Mouse (Mus musculus) lung, embryonic 14.5 days (tissue): ENCODE measurements at regions not wholly inside any gene's neighbourhood (a gene's known extent, or its start where the extent isn't known, plus 50 kb on each side); places are given as distances from the start of the nearest gene placed in this dataset.
A peak's percentile ranks its signal among the peaks of the same experiment; 100 is the strongest.

Source experiments
- ATAC-seq: fragments of 200-750 bp; cut with Nextera tagmentation; 2 replicates; pipeline ENCODE4 v1.8.0; 2017; ENCODE audit warnings: mild to moderate bottlenecking, moderate TSS enrichment, moderate library complexity; ENCODE audit not compliant: insufficient read depth
- DNase-seq: peaks from one replicate; pipeline ENCODE4 v3.0.0-alpha.2; 2015
- H3K27ac ChIP-seq: fragments of 300-500 bp; sonication (generic); 2 replicates; pipeline ENCODE4 v1.5.1; 2014; ENCODE audit warnings: low read depth, mild to moderate bottlenecking, moderate library complexity
- H3K27me3 ChIP-seq: fragments of 300-500 bp; sonication (generic); 2 replicates; pipeline ENCODE4 v1.6.1; 2014; ENCODE audit warnings: low read length, control low read depth; ENCODE audit not compliant: insufficient read depth
- H3K36me3 ChIP-seq: fragments of 300-500 bp; sonication (generic); 2 replicates; pipeline ENCODE4 v1.6.1; 2014; ENCODE audit warnings: control low read depth; ENCODE audit not compliant: insufficient read depth
- H3K4me1 ChIP-seq: fragments of 300-500 bp; sonication (generic); 2 replicates; pipeline ENCODE4 v1.6.1; 2014; ENCODE audit warnings: antibody characterized with exemption, control low read depth; ENCODE audit not compliant: insufficient read depth
- H3K4me2 ChIP-seq: fragments of 300-500 bp; sonication (generic); 2 replicates; pipeline ENCODE4 v1.6.1; 2014; ENCODE audit warnings: mild to moderate bottlenecking
- H3K4me3 ChIP-seq: fragments of 300-500 bp; sonication (generic); 2 replicates; pipeline ENCODE4 v1.5.1; 2014; ENCODE audit warnings: low read depth, low read length
- H3K9ac ChIP-seq: fragments of 300-500 bp; sonication (generic); 2 replicates; pipeline ENCODE4 v1.6.1; 2014
- H3K9me3 ChIP-seq: fragments of 300-500 bp; sonication (generic); 2 replicates; pipeline ENCODE4 v1.6.1; 2016; ENCODE audit warnings: low read depth, low read length, control low read depth
- CTCF ChIP-seq: IDR thresholded peaks from 2 replicates; pipeline ENCODE4 v1.5.1; 2016; ENCODE audit warnings: antibody characterized with exemption, low read depth
- WGBS: fragments of 180-500 bp; shearing (Covaris S2); extraction: QIAGEN DNeasy Blood & Tissue Kit; methylation state at CpG from one replicate; pipeline ENCODE4 v1.1.7; 2014; 5-methylcytosine and 5-hydroxymethylcytosine counted together

- no peaks in the 10 kb centered on the region for H3K27me3 ChIP-seq
- WGBS, result 9% methylated on average over 4 of the region's 4 CpGs
- DNase-seq (peak; percentile 94), ATAC-seq (peak; percentile 70)
- H3K36me3 ChIP-seq, result no peaks in the 10 kb centered on the region
- H3K9me3 ChIP-seq, result no peaks in the 10 kb centered on the region
- H3K4me1 ChIP-seq, result no peaks in the 10 kb centered on the region
- H3K4me3 ChIP-seq, result no peak overlapping the region
- no peak overlapping the region for H3K27ac ChIP-seq
- no peak overlapping the region for H3K9ac ChIP-seq
- TF ChIP-seq CTCF, result peak; percentile 83
- no peak overlapping the region for H3K4me2 ChIP-seq
Measured at GRCm38 (mm10) chr6:94986346-94986745, 130.7 kb upstream of the Kbtbd8 start.

- 76% methylated on average over 3 of the region's 3 CpGs for WGBS
- Histone ChIP-seq H3K27me3 (no peaks in the 10 kb centered on the region), H3K4me3 (no peak overlapping the region), H3K27ac (no peak overlapping the region), H3K4me2 (no peak overlapping the region), H3K36me3 (no peaks in the 10 kb centered on the region), H3K4me1 (no peaks in the 10 kb centered on the region), H3K9ac (no peak overlapping the region), H3K9me3 (no peaks in the 10 kb centered on the region)
- ATAC-seq (no peak), DNase-seq (no peak)
- TF ChIP-seq CTCF, result no peak
Measured at GRCm38 (mm10) chr6:94984411-94984895, 132.6 kb upstream of the Kbtbd8 start.

- no peak for ATAC-seq
- no peak for TF ChIP-seq CTCF
Measured at GRCm38 (mm10) chr6:94968683-94969082, 148.4 kb upstream of the Kbtbd8 start.

GRCm38 (mm10) chr6:94966962-94967361 is 150.1 kb upstream of the Kbtbd8 start:
- Histone ChIP-seq H3K27ac (no peak overlapping the region), H3K4me1 (no peaks in the 10 kb centered on the region), H3K4me2 (no peak overlapping the region), H3K36me3 (no peaks in the 10 kb centered on the region), H3K27me3 (no peaks in the 10 kb centered on the region), H3K4me3 (no peak overlapping the region), H3K9me3 (no peaks in the 10 kb centered on the region), H3K9ac (no peak overlapping the region)
- ATAC-seq (peak; percentile 54; the same call in 1 of the 2 replicates), DNase-seq (peak; percentile 92)
- TF ChIP-seq CTCF, result peak; percentile 81
- 1% methylated on average over 3 of the region's 3 CpGs for WGBS

More at GRCm38 (mm10) chr6:94968683-94969082, 148.4 kb upstream of the Kbtbd8 start:
- no peak overlapping the region for H3K27ac ChIP-seq
- H3K27me3 ChIP-seq, result no peaks in the 10 kb centered on the region
- 41% methylated on average over 5 of the region's 5 CpGs for WGBS
- no peak overlapping the region for H3K4me3 ChIP-seq
- H3K9me3 ChIP-seq, result no peaks in the 10 kb centered on the region
- DNase-seq, result no peak
- H3K36me3 ChIP-seq, result no peaks in the 10 kb centered on the region
- H3K9ac ChIP-seq, result no peak overlapping the region
- H3K4me1 ChIP-seq, result no peaks in the 10 kb centered on the region
- no peak overlapping the region for H3K4me2 ChIP-seq

- H3K4me2 ChIP-seq, result no peak overlapping the region
- H3K4me3 ChIP-seq, result no peak overlapping the region
- H3K36me3 ChIP-seq, result no peaks in the 10 kb centered on the region
- DNase-seq (no peak), ATAC-seq (no peak)
- no peaks in the 10 kb centered on the region for H3K9me3 ChIP-seq
- H3K4me1 ChIP-seq, result no peaks in the 10 kb centered on the region
- no peaks in the 10 kb centered on the region for H3K27me3 ChIP-seq
- H3K27ac ChIP-seq, result no peak overlapping the region
- H3K9ac ChIP-seq, result no peak overlapping the region
- no peak for TF ChIP-seq CTCF
- WGBS, result 33% methylated on average over 4 of the region's 4 CpGs
Measured at GRCm38 (mm10) chr6:94963204-94963603, 153.8 kb upstream of the Kbtbd8 start.

- DNase-seq (peak; percentile 5), ATAC-seq (no peak)
- no peaks in the 10 kb centered on the region for H3K4me1 ChIP-seq
- H3K9ac ChIP-seq, result no peak overlapping the region
- H3K27ac ChIP-seq, result no peak overlapping the region
- H3K4me3 ChIP-seq, result no peak overlapping the region
- H3K4me2 ChIP-seq, result no peak overlapping the region
- H3K27me3 ChIP-seq, result no peaks in the 10 kb centered on the region
- H3K9me3 ChIP-seq, result no peaks in the 10 kb centered on the region
- 13% methylated on average over 7 of the region's 7 CpGs for WGBS
- TF ChIP-seq CTCF, result no peak
- no peaks in the 10 kb centered on the region for H3K36me3 ChIP-seq
Measured at GRCm38 (mm10) chr6:94962411-94963087, 154.5 kb upstream of the Kbtbd8 start.

- Histone ChIP-seq H3K9ac (no peak overlapping the region), H3K4me3 (no peak overlapping the region), H3K4me2 (no peak overlapping the region), H3K36me3 (no peaks in the 10 kb centered on the region), H3K9me3 (no peaks in the 10 kb centered on the region), H3K27me3 (no peaks in the 10 kb centered on the region), H3K27ac (no peak overlapping the region), H3K4me1 (no peaks in the 10 kb centered on the region)
- no peak for TF ChIP-seq CTCF
- ATAC-seq (no peak), DNase-seq (no peak)
- WGBS, result 64% methylated on average over 1 of the region's 1 CpGs
Measured at GRCm38 (mm10) chr6:94961821-94962220, 155.2 kb upstream of the Kbtbd8 start.
